Mouse (Mus musculus) kidney, adult 2 months (tissue): ENCODE data around the gene Stoml3. TPM values are rescaled to one million over a fixed set of nuclear protein-coding genes. Genes with fewer than 3 reads are reported as not detected.
A peak's percentile ranks its signal among the peaks of the same experiment; 100 is the strongest.

Experiments used
- DNase-seq: peaks from one replicate; pipeline ENCODE4 v3.0.0; 2021
- H3K27ac ChIP-seq: fragments of 200-500 bp; 2 replicates; pipeline ENCODE4 v1.5.1; 2012; ENCODE audit warnings: low read depth, low read length, control low read depth, inconsistent platforms; ENCODE audit not compliant: insufficient read depth
- H3K27me3 ChIP-seq: fragments of 200-500 bp; replicated peaks from 2 replicates; pipeline ENCODE4 v1.6.1; 2012; ENCODE audit warnings: mild to moderate bottlenecking, moderate library complexity, low read length, inconsistent platforms; ENCODE audit not compliant: control insufficient read depth, insufficient read depth
- H3K36me3 ChIP-seq: fragments of 200-500 bp; 2 replicates; pipeline ENCODE4 v1.6.1; 2012; ENCODE audit warnings: mild to moderate bottlenecking, moderate library complexity, low read length, inconsistent platforms; ENCODE audit not compliant: control insufficient read depth, insufficient read depth
- H3K4me1 ChIP-seq: fragments of 200-500 bp; 2 replicates; pipeline ENCODE4 v1.6.1; 2011; ENCODE audit warnings: low read length; ENCODE audit not compliant: control insufficient read depth, insufficient read depth
- H3K4me3 ChIP-seq: fragments of 200-500 bp; 2 replicates; pipeline ENCODE4 v1.5.1; 2011; ENCODE audit warnings: mild to moderate bottlenecking, low read depth, low read length, control low read depth; ENCODE audit not compliant: insufficient read depth
- CTCF ChIP-seq: fragments of 200-500 bp; conservative IDR thresholded peaks from 2 replicates; pipeline ENCODE4 v1.5.1; 2011; ENCODE audit warnings: low read depth, mild to moderate bottlenecking, control low read depth, low read length, moderate library complexity, mixed read lengths; ENCODE audit not compliant: insufficient read depth, insufficient read length
- POLR2A ChIP-seq: fragments of 200-500 bp; IDR thresholded peaks from one replicate; pipeline ENCODE4 v1.6.1; 2011; ENCODE audit warnings: low read depth, low read length, control low read depth
- WGBS: fragments of 180-500 bp; shearing (Covaris S2); methylation state at CpG from one replicate; pipeline ENCODE4 v1.1.7; 2018; 5-methylcytosine and 5-hydroxymethylcytosine counted together
- polyA plus RNA-seq: library from polyadenylated mRNA; depleted of rRNA; stranded (reverse); fragments of >200 nt; gene quantifications from 2 replicates; pipeline ENCODE4 v1.2.3, GENCODE M21; 2012

Stoml3 gene
- polyA plus RNA-seq, 1 experiment = 0.03 TPM

- peaks cover 21% of the 10 kb centered on the region for H3K4me1 ChIP-seq
- 58% methylated on average over 4 of the region's 4 CpGs for WGBS
- TF ChIP-seq CTCF = no peak
- no peak for TF ChIP-seq POLR2A
Measured at GRCm38 (mm10) chr3:53474179-53474578, 14.3 kb upstream of the Stoml3 start.

DNA sequence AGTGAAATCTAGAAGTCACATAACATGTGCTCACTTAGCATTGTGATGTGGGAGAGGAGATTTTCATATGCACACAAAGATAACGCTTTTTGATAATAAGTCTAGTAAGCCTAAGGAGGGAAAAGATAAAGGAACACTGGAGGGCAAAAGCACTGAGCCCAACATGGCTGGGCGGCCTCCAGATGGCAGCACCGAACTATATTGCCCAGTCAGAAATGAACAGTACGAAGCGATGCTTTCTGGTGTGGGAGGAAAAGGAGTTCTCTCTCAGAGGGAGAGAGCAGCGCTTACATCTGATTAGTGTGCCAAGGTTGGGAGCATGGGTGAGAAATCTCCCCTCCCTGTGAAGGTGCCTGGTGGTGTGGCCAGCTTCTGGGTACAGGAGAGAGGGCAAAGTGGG, 12.6 kb upstream of the Stoml3 start:
- no peak for TF ChIP-seq POLR2A
- peak; percentile 70 for TF ChIP-seq CTCF
- no peaks in the 10 kb centered on the region; the same call in 1 of the 2 replicates for H3K36me3 ChIP-seq

More at GRCm38 (mm10) chr3:53474179-53474578, 14.3 kb upstream of the Stoml3 start:
- H3K4me3 ChIP-seq = no peak overlapping the region
- no peak for DNase-seq
- H3K27ac ChIP-seq = no peak overlapping the region
- no peaks in the 10 kb centered on the region; the same call in 1 of the 2 replicates for H3K36me3 ChIP-seq
- H3K27me3 ChIP-seq = no peaks in the 10 kb centered on the region

DNA sequence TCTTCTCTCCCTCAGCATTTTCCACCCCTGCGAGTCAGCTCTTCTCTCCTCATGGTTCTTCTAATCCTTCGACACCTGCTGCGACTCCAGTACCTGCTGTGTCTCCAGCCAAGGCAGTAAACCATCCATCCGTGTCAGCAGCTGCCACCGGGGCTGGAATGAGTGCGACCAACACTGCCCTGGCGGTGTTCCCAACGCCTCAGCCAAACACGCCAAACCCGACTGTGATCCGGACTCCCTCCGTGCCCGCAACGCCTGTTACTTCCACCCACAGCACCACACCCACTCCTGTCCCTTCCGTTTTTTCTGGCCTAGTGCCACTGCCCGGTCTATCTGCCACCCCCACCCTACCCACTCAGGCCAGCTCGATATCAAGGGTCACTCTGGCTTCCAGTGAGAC, 11.0 kb upstream of the Stoml3 start:
- no peaks in the 10 kb centered on the region; the same call in 1 of the 2 replicates for H3K36me3 ChIP-seq
- H3K27me3 ChIP-seq = no peaks in the 10 kb centered on the region
- DNase-seq = peak; percentile 94
- TF ChIP-seq CTCF = no peak
- H3K4me3 ChIP-seq = no peak overlapping the region
- WGBS = 30% methylated on average over 17 of the region's 17 CpGs
- no peak overlapping the region for H3K27ac ChIP-seq
- peaks cover 9% of the 10 kb centered on the region for H3K4me1 ChIP-seq

More for the DNA sequence above, 12.6 kb upstream of the Stoml3 start:
- DNase-seq = peak; percentile 62
- WGBS = 47% methylated on average over 6 of the region's 6 CpGs
- Histone ChIP-seq H3K27ac (no peak overlapping the region), H3K4me1 (peaks cover 16% of the 10 kb centered on the region), H3K27me3 (no peaks in the 10 kb centered on the region), H3K4me3 (no peak overlapping the region)

- peaks cover 5% of the 10 kb centered on the region for H3K4me1 ChIP-seq
- TF ChIP-seq CTCF = no peak
- no peak for TF ChIP-seq POLR2A
- no peak overlapping the region for H3K27ac ChIP-seq
- no peak for DNase-seq
- H3K27me3 ChIP-seq = no peaks in the 10 kb centered on the region
- no peaks in the 10 kb centered on the region; the same call in 1 of the 2 replicates for H3K36me3 ChIP-seq
- H3K4me3 ChIP-seq = no peak overlapping the region
- WGBS = 96% methylated on average over 30 of the region's 30 CpGs
Measured at GRCm38 (mm10) chr3:53478419-53479046, 9.9 kb upstream of the Stoml3 start.

GRCm38 (mm10) chr3:53483414-53484059, 4.9 kb upstream of the Stoml3 start:
- 73% methylated on average over 8 of the region's 8 CpGs for WGBS
- H3K4me1 ChIP-seq = no peaks in the 10 kb centered on the region
- no peaks in the 10 kb centered on the region; the same call in 1 of the 2 replicates for H3K36me3 ChIP-seq
- no peak overlapping the region for H3K27ac ChIP-seq
- TF ChIP-seq CTCF (no peak), POLR2A (no peak)
- H3K27me3 ChIP-seq = no peaks in the 10 kb centered on the region
- no peak for DNase-seq
- H3K4me3 ChIP-seq = no peak overlapping the region

- 63% methylated on average over 10 of the region's 10 CpGs for WGBS
- TF ChIP-seq CTCF = no peak
- no peak for TF ChIP-seq POLR2A
- no peak overlapping the region for H3K27ac ChIP-seq
Measured at GRCm38 (mm10) chr3:53486561-53486960, 1.9 kb upstream of the Stoml3 start.

DNA sequence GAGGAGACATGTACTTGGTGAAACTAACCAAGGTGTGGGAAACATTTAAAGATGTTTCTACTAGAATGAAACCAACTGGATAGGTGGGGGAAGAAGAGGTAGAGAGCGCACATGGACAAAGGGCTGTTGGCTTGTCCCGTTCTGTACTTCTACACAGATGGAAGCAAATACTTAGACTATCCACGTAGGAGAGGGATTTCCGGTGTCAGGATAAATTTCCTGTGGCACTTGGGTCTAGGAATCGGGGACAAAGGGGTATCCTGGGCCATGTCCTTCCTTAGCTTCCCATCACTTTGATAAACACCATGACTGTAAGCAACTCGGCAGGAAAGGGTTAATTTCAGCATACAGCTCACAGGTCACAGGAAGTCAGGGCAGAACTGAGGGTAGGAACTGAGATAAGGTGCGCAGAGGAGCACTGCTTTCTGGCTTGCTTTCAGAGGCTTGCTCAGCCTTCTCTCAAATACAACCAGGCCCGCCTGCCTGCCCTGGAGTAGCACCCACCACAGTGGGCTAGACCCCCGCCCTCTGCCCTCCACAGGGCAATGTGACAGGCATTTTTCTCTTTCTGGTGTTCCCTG, 1.4 kb upstream of the Stoml3 start:
- whole genome bisulfite sequencing = 63% methylated on average over 9 of the region's 9 CpGs
- DNase-seq = no peak
- H3K27me3 ChIP-seq = no peaks in the 10 kb centered on the region
- no peak overlapping the region for H3K27ac ChIP-seq
- H3K36me3 ChIP-seq = no peaks in the 10 kb centered on the region
- no peak for TF ChIP-seq CTCF
- no peak for TF ChIP-seq POLR2A
- no peaks in the 10 kb centered on the region for H3K4me1 ChIP-seq
- no peak overlapping the region for H3K4me3 ChIP-seq

More at GRCm38 (mm10) chr3:53486561-53486960, 1.9 kb upstream of the Stoml3 start:
- Histone ChIP-seq H3K4me1 (no peaks in the 10 kb centered on the region), H3K4me3 (no peak overlapping the region), H3K27me3 (no peaks in the 10 kb centered on the region), H3K36me3 (no peaks in the 10 kb centered on the region)
- DNase-seq = no peak
